Mouse (Mus musculus): Measurements from ENCODE around the gene Tnfrsf12a.

Gene Tnfrsf12a

GRCm38 (mm10) chr17:23699131-23700077 is 22.1 kb upstream of the Tnfrsf12a start:
- no peak for DNase-seq (ENCODE audit: low read depth, low spot score)
- no peaks in the 10 kb centered on the region for H3K27me3 ChIP-seq (ENCODE audit: control insufficient read depth, insufficient read depth, low read length, poor library complexity, severe bottlenecking)
- no peaks in the 10 kb centered on the region for H3K36me3 ChIP-seq (ENCODE audit: control insufficient read depth, insufficient read depth, low read length, poor library complexity, severe bottlenecking)

- no peaks in the 10 kb centered on the region; the same call in 1 of the 2 replicates for H3K27me3 ChIP-seq (ENCODE audit: control insufficient read depth, insufficient read depth, low read length, poor library complexity, severe bottlenecking)
- DNase-seq (ENCODE audit: low read depth, low spot score): no peak
- no peaks in the 10 kb centered on the region for H3K36me3 ChIP-seq (ENCODE audit: control insufficient read depth, insufficient read depth, low read length, poor library complexity, severe bottlenecking)
Observed at GRCm38 (mm10) chr17:23695801-23696200, 18.5 kb upstream of the Tnfrsf12a start.

- DNase-seq (ENCODE audit: low read depth, low spot score): no peak
- Histone ChIP-seq H3K36me3 (ENCODE audit: control insufficient read depth, insufficient read depth, low read length, poor library complexity, severe bottlenecking) (no peaks in the 10 kb centered on the region), H3K27me3 (ENCODE audit: control insufficient read depth, insufficient read depth, low read length, poor library complexity, severe bottlenecking) (no peaks in the 10 kb centered on the region; the same call in 1 of the 2 replicates)
Observed at GRCm38 (mm10) chr17:23694491-23694890, 17.2 kb upstream of the Tnfrsf12a start.

GRCm38 (mm10) chr17:23683856-23684672 is 6.8 kb upstream of the Tnfrsf12a start, which contains the start of gene Cldn9:
Gene Cldn9, minus strand, starts transcription at chr17:23684026.
- H3K36me3 ChIP-seq (ENCODE audit: control insufficient read depth, insufficient read depth, low read length, poor library complexity, severe bottlenecking): no peaks in the 10 kb centered on the region
- peaks cover 5% of the 10 kb centered on the region; the same call in 1 of the 2 replicates for H3K27me3 ChIP-seq (ENCODE audit: control insufficient read depth, insufficient read depth, low read length, poor library complexity, severe bottlenecking)
- DNase-seq (ENCODE audit: low read depth, low spot score): no peak

- Histone ChIP-seq H3K36me3 (ENCODE audit: control insufficient read depth, insufficient read depth, low read length, poor library complexity, severe bottlenecking) (no peaks in the 10 kb centered on the region), H3K27me3 (ENCODE audit: control insufficient read depth, insufficient read depth, low read length, poor library complexity, severe bottlenecking) (peaks cover 5% of the 10 kb centered on the region; the same call in 1 of the 2 replicates)
- DNase-seq (ENCODE audit: low read depth, low spot score): no peak
Observed at GRCm38 (mm10) chr17:23683226-23683625, 6.0 kb upstream of the Tnfrsf12a start.

- Histone ChIP-seq H3K36me3 (ENCODE audit: control insufficient read depth, insufficient read depth, low read length, poor library complexity, severe bottlenecking) (no peaks in the 10 kb centered on the region), H3K27me3 (ENCODE audit: control insufficient read depth, insufficient read depth, low read length, poor library complexity, severe bottlenecking) (peaks cover 5% of the 10 kb centered on the region; the same call in 1 of the 2 replicates)
- no peak for DNase-seq (ENCODE audit: low read depth, low spot score)
Observed at GRCm38 (mm10) chr17:23682530-23682929, 5.3 kb upstream of the Tnfrsf12a start.

- DNase-seq (ENCODE audit: low read depth, low spot score): no peak
- Histone ChIP-seq H3K27me3 (ENCODE audit: control insufficient read depth, insufficient read depth, low read length, poor library complexity, severe bottlenecking) (peaks cover 5% of the 10 kb centered on the region; the same call in 1 of the 2 replicates), H3K36me3 (ENCODE audit: control insufficient read depth, insufficient read depth, low read length, poor library complexity, severe bottlenecking) (no peaks in the 10 kb centered on the region)
Observed at GRCm38 (mm10) chr17:23682092-23682491, 4.8 kb upstream of the Tnfrsf12a start.

- DNase-seq (ENCODE audit: low read depth, low spot score): no peak
- peaks cover 5% of the 10 kb centered on the region; the same call in 1 of the 2 replicates for H3K27me3 ChIP-seq (ENCODE audit: control insufficient read depth, insufficient read depth, low read length, poor library complexity, severe bottlenecking)
- no peaks in the 10 kb centered on the region for H3K36me3 ChIP-seq (ENCODE audit: control insufficient read depth, insufficient read depth, low read length, poor library complexity, severe bottlenecking)
Observed at GRCm38 (mm10) chr17:23681086-23681485, 3.8 kb upstream of the Tnfrsf12a start.

- Histone ChIP-seq H3K36me3 (ENCODE audit: control insufficient read depth, insufficient read depth, low read length, poor library complexity, severe bottlenecking) (no peaks in the 10 kb centered on the region), H3K27me3 (ENCODE audit: control insufficient read depth, insufficient read depth, low read length, poor library complexity, severe bottlenecking) (peaks cover 5% of the 10 kb centered on the region; the same call in 1 of the 2 replicates)
- DNase-seq (ENCODE audit: low read depth, low spot score): no peak
Observed at GRCm38 (mm10) chr17:23680336-23680735, 3.1 kb upstream of the Tnfrsf12a start.

- Histone ChIP-seq H3K36me3 (ENCODE audit: control insufficient read depth, insufficient read depth, low read length, poor library complexity, severe bottlenecking) (no peaks in the 10 kb centered on the region), H3K27me3 (ENCODE audit: control insufficient read depth, insufficient read depth, low read length, poor library complexity, severe bottlenecking) (peaks cover 5% of the 10 kb centered on the region; the same call in 1 of the 2 replicates)
- DNase-seq (ENCODE audit: low read depth, low spot score): no peak
Observed at GRCm38 (mm10) chr17:23679127-23679835, 2.0 kb upstream of the Tnfrsf12a start, which contains the start of gene Cldn6. Gene Cldn6, plus strand, starts transcription at chr17:23679249.

GRCm38 (mm10) chr17:23676473-23677031 is 716 bp downstream of the Tnfrsf12a start:
- 0 out of 2 replicates have a peak, but pooled peaks cover 3% of the 10 kb centered on the region for H3K27me3 ChIP-seq (ENCODE audit: control insufficient read depth, insufficient read depth, low read length, poor library complexity, severe bottlenecking)
- DNase-seq (ENCODE audit: low read depth, low spot score): peak; percentile 42
- no peaks in the 10 kb centered on the region for H3K36me3 ChIP-seq (ENCODE audit: control insufficient read depth, insufficient read depth, low read length, poor library complexity, severe bottlenecking)

- H3K36me3 ChIP-seq (ENCODE audit: control insufficient read depth, insufficient read depth, low read length, poor library complexity, severe bottlenecking): no peaks in the 10 kb centered on the region
- H3K27me3 ChIP-seq (ENCODE audit: control insufficient read depth, insufficient read depth, low read length, poor library complexity, severe bottlenecking): 0 out of 2 replicates have a peak, but pooled peaks cover 3% of the 10 kb centered on the region
- DNase-seq (ENCODE audit: low read depth, low spot score): peak; percentile 57
Observed at GRCm38 (mm10) chr17:23675564-23676281, 1.5 kb downstream of the Tnfrsf12a start.

GRCm38 (mm10) chr17:23675127-23675526 is 2.1 kb downstream of the Tnfrsf12a start:
- Histone ChIP-seq H3K27me3 (ENCODE audit: control insufficient read depth, insufficient read depth, low read length, poor library complexity, severe bottlenecking) (no peaks in the 10 kb centered on the region), H3K36me3 (ENCODE audit: control insufficient read depth, insufficient read depth, low read length, poor library complexity, severe bottlenecking) (no peaks in the 10 kb centered on the region)
- no peak for DNase-seq (ENCODE audit: low read depth, low spot score)
